Mouse (Mus musculus) midbrain, embryonic 10.5 days (tissue): ENCODE results near the gene Ciart. TPM values are rescaled to one million over a fixed set of nuclear protein-coding genes. Genes with fewer than 3 reads are reported as not detected.

Experiments
- DNase-seq: peaks from one replicate; pipeline ENCODE4 v3.0.0-alpha.2; 2017; ENCODE audit warnings: low spot score
- H3K27ac ChIP-seq: fragments of 300-500 bp; sonication (generic); replicated peaks from 2 replicates; pipeline ENCODE4 v1.5.1; 2016; ENCODE audit warnings: mild to moderate bottlenecking
- H3K27me3 ChIP-seq: fragments of 300-500 bp; sonication (generic); 2 replicates; pipeline ENCODE4 v1.6.1; 2016; ENCODE audit warnings: low read depth, mild to moderate bottlenecking; ENCODE audit not compliant: poor library complexity, severe bottlenecking
- H3K36me3 ChIP-seq: fragments of 300-500 bp; sonication (generic); 2 replicates; pipeline ENCODE4 v1.6.1; 2016; ENCODE audit warnings: mild to moderate bottlenecking, moderate library complexity
- H3K4me1 ChIP-seq: fragments of 300-500 bp; sonication (generic); 2 replicates; pipeline ENCODE4 v1.6.1; 2016
- H3K4me3 ChIP-seq: fragments of 300-500 bp; sonication (generic); 2 replicates; pipeline ENCODE4 v1.5.1; 2016; ENCODE audit warnings: mild to moderate bottlenecking, moderate library complexity
- H3K9me3 ChIP-seq: fragments of 300-500 bp; sonication (generic); replicated peaks from 2 replicates; pipeline ENCODE4 v1.6.1; 2016; ENCODE audit warnings: mild to moderate bottlenecking
- WGBS: fragments of 180-500 bp; shearing (Covaris S2); methylation state at CpG from one replicate; pipeline ENCODE4 v1.1.7; 2016; 5-methylcytosine and 5-hydroxymethylcytosine counted together
- polyA plus RNA-seq: library from polyadenylated mRNA; unstranded; fragments of >200 nt; fragmentation: Nextera tagmentation; extraction: Ambion mirVana; gene quantifications from 2 replicates; pipeline ENCODE4 v1.2.1, GENCODE M21; 2016

The Ciart gene
- polyA plus RNA-seq, 1 experiment from 2014 or later = 12.3 TPM

DNA sequence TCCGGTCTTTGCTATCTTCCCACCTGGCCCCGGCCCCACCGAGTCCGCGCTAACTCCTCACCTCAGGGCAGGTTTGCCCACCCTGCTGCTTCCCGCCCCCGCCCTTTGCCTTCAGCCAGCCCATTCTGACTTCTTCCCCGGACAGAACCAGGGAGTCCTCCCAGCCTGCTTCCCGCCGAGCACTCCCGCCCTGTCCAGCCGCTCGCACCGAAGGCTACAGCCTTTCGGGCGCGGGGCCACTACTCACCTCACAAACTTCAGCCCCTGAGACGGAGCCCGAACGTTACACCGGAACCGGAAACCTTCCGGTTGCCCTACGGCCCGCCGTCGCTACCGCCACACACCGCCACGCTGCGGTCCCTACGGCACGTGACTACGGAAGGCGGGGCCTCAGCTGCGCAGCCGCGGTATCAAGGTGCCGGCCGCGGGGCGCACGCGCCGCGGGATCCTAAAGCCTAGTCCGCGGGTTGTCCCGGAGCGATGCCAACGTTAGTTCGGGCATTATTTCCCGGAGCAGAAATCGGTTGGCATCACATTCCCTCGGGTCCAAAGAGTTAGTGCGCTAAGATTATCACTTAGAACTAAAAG lies 26.5 kb downstream of the Ciart start, which contains the start of gene Prpf3:
Gene Prpf3 (minus strand): TSS at position 384 of the 588 bp plus-strand sequence.
- Histone ChIP-seq H3K9me3 (no peaks in the 10 kb centered on the region), H3K4me3 (peak within 1 kb of the TSS; percentile 95), H3K36me3 (peaks cover 33% of the 10 kb centered on the region), H3K27me3 (no peaks in the 10 kb centered on the region), H3K4me1 (peaks cover 16% of the 10 kb centered on the region), H3K27ac (peak within 1 kb of the TSS; percentile 93)
- DNase-seq = peak; percentile 93
- under 1% methylated on average over 56 of the region's 56 CpGs for WGBS

DNA sequence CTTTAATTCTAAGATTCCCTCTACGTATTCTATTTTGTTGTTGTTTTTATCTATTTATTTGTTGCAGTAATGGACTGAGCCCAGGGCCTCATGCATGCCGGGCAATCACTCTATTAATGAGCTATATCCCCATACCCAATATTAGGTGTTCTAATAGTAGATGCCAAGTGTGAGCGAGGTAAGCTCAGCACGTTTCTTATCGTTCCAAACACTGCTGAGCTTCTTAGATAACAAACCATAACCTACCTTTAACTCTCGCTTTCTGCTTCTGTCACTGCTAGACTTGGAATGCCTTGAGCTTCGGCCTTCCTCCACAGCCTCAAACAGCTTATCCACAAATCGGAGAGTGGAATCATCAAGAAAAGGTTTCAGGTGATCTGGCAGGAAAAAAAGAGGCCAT lies 30.7 kb downstream of the Ciart start:
- peaks cover 76% of the 10 kb centered on the region for H3K36me3 ChIP-seq
- WGBS = 94% methylated on average over 8 of the region's 8 CpGs
- H3K4me1 ChIP-seq = peaks cover 15% of the 10 kb centered on the region

DNA sequence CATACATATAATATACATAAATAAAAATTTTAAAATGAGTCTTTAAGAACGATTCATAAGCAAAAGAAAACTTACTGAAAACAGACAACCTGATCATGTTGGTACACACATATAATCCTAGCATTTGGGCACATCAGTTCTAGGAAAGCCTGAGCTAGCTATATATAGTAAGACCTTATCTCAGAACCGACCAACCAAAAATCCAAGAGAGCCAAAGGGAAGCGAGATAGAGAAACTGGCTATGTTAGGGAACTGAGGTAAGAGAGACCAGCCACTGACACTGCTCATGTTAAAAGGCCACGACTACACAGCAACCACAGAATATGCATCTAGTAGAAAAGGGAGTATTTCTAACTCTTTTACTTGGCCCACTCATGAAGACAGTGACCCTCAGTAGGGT lies 31.4 kb downstream of the Ciart start:
- Histone ChIP-seq H3K27me3 (no peaks in the 10 kb centered on the region), H3K27ac (no peak overlapping the region), H3K36me3 (peaks cover 83% of the 10 kb centered on the region), H3K9me3 (no peaks in the 10 kb centered on the region), H3K4me3 (no peak overlapping the region), H3K4me1 (peaks cover 12% of the 10 kb centered on the region)
- DNase-seq = no peak
- WGBS = 89% methylated on average over 4 of the region's 4 CpGs

More for the DNA sequence above, 30.7 kb downstream of the Ciart start:
- H3K4me3 ChIP-seq = no peak overlapping the region
- DNase-seq = no peak
- H3K27ac ChIP-seq = no peak overlapping the region
- H3K9me3 ChIP-seq = no peaks in the 10 kb centered on the region
- H3K27me3 ChIP-seq = no peaks in the 10 kb centered on the region

DNA sequence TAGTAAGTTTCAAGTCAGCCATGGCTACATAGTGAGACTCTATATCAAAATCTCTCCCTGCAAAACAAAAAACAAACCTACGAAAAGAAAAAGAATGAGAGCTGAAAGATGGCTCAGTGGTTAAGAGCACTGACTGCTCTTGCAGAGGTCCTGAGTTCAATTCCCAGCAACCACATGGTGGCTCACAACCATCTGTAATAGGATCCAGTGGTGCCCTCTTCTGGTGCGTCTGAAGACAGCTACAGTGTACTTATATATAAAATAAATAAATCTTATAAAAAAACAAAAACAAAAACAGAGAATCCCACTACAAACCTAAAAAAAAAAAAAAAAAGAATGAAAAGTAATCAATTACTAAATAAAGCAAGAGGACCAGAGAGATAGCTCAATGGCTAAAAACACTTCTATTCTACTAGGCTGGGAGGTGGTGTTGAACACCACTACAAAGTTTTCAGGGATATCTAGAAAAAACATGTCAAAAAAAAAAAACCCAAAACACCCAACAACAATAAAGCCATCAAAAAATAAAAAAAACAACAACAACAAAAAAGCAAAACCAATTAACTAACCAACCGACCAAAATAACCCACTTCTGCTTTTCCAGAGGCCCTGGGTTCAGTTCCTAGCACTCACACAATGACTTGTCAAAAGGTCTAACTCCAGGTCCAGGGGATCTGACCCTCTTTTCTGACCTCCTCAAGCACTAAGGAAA lies 39.4 kb downstream of the Ciart start:
- no peaks in the 10 kb centered on the region for H3K27me3 ChIP-seq
- H3K27ac ChIP-seq = no peak overlapping the region
- no peaks in the 10 kb centered on the region for H3K4me1 ChIP-seq
- DNase-seq = no peak
- H3K36me3 ChIP-seq = peaks cover 100% of the 10 kb centered on the region
- no peaks in the 10 kb centered on the region for H3K9me3 ChIP-seq
- 91% methylated on average over 3 of the region's 3 CpGs for WGBS
- no peak overlapping the region for H3K4me3 ChIP-seq

DNA sequence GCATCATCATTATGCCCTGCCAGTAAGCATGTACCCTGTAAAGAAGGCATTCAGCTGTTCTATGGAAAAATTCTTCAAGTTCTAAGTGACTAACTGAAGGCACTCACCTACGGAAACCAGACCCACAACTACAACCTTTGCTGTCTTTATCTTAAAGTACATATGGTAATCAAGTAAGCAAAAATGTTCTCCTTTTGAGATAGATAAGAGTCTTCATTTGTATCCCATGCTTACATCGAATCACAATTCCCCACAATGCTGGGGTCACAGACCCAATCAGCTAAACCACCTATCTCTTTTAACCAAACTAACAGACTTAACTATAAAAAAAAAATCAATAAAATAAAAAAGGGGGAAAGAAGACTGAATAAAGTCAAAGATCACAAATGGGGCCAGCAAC lies 42.8 kb downstream of the Ciart start:
- DNase-seq = no peak
- peaks cover 100% of the 10 kb centered on the region for H3K36me3 ChIP-seq
- H3K9me3 ChIP-seq = no peaks in the 10 kb centered on the region
- no peak overlapping the region for H3K27ac ChIP-seq
- 91% methylated on average over 2 of the region's 2 CpGs for WGBS
- H3K27me3 ChIP-seq = no peaks in the 10 kb centered on the region
- H3K4me1 ChIP-seq = no peaks in the 10 kb centered on the region
- H3K4me3 ChIP-seq = no peak overlapping the region

DNA sequence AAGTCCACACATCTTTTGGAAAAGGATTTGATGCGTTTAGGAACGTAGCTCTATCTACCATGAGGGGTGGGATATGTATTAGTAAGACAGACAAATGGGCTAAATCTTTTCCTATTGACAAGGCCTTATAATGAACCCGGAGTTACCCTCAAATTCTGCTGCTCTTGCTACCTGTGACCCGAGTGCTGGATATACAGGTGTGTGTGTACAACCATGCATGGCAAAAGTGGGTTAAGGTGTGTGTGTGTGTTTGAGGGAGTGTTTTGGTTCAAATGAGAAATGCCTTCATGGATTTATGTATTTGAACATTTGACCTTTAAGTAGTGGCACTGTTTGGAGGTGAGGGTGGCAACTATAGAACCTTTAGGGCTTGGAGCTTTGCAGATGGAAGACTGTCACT lies 53.0 kb downstream of the Ciart start:
- no peak for DNase-seq
- no peaks in the 10 kb centered on the region for H3K4me1 ChIP-seq
- no peaks in the 10 kb centered on the region for H3K9me3 ChIP-seq
- H3K27me3 ChIP-seq = no peaks in the 10 kb centered on the region
- 98% methylated on average over 4 of the region's 4 CpGs for WGBS
- peaks cover 68% of the 10 kb centered on the region for H3K36me3 ChIP-seq
- no peak overlapping the region for H3K4me3 ChIP-seq
- H3K27ac ChIP-seq = no peak overlapping the region

Other genes with a start within 250 kb of the Ciart start
- gene Mcl1, start 223.5 kb downstream of the Ciart start, polyA plus RNA-seq = 41.9 and 47.6 TPM in 2 replicates
- gene Adamtsl4, start 194.3 kb downstream of the Ciart start, polyA plus RNA-seq = 0.78 and 1.4 TPM in 2 replicates
- gene Ecm1, start 142.7 kb downstream of the Ciart start, polyA plus RNA-seq = 18.1 and 19.5 TPM in 2 replicates
- gene Tars2, start 122.0 kb downstream of the Ciart start, polyA plus RNA-seq = 54.1 and 64.4 TPM in 2 replicates
- 18.1 and 22.1 TPM in 2 replicates for gene Rprd2, start 63.4 kb downstream of the Ciart start, polyA plus RNA-seq
- gene Prpf3, start 26.4 kb downstream of the Ciart start, polyA plus RNA-seq = 65.8 and 66.5 TPM in 2 replicates
- 354 and 390 TPM in 2 replicates for gene Mrps21, start 10.7 kb downstream of the Ciart start, polyA plus RNA-seq
- 8.1 and 9.6 TPM in 2 replicates for gene BC028528, start 9.8 kb upstream of the Ciart start, polyA plus RNA-seq
- 31.1 and 37.4 TPM in 2 replicates for gene Aph1a, start 11.7 kb upstream of the Ciart start, polyA plus RNA-seq
- gene Car14, start 22.4 kb upstream of the Ciart start, polyA plus RNA-seq = 67.7 and 93.9 TPM in 2 replicates
- gene Anp32e, start 47.0 kb upstream of the Ciart start, polyA plus RNA-seq = 366 and 378 TPM in 2 replicates
- gene Plekho1, start 113.8 kb upstream of the Ciart start, polyA plus RNA-seq = 66.8 and 69.0 TPM in 2 replicates
- 28.6 and 33.3 TPM in 2 replicates for gene Vps45, start 176.2 kb upstream of the Ciart start, polyA plus RNA-seq
- 16.5 and 18.9 TPM in 2 replicates for gene Otud7b, start 222.3 kb upstream of the Ciart start, polyA plus RNA-seq